Mouse (Mus musculus) neural tube, embryonic 12.5 days (tissue): ENCODE results near the gene Carhsp1. TPM values are rescaled to one million over a fixed set of nuclear protein-coding genes. Genes with fewer than 3 reads are reported as not detected.
A peak's percentile ranks its signal among the peaks of the same experiment; 100 is the strongest.

Source experiments
- ATAC-seq: fragments of 200-750 bp; cut with Nextera tagmentation; 2 replicates; pipeline ENCODE4 v1.8.0; 2017; ENCODE audit warnings: low read depth, mild to moderate bottlenecking, moderate TSS enrichment, moderate library complexity; ENCODE audit not compliant: low FRiP score
- H3K27ac ChIP-seq: fragments of 300-500 bp; sonication (generic); 2 replicates; pipeline ENCODE4 v1.5.1; 2016
- H3K27me3 ChIP-seq: fragments of 300-500 bp; sonication (generic); replicated peaks from 2 replicates; pipeline ENCODE4 v1.6.1; 2016; ENCODE audit warnings: mild to moderate bottlenecking
- H3K36me3 ChIP-seq: fragments of 300-500 bp; sonication (generic); 2 replicates; pipeline ENCODE4 v1.6.1; 2016; ENCODE audit warnings: mild to moderate bottlenecking
- H3K4me1 ChIP-seq: fragments of 300-500 bp; sonication (generic); 2 replicates; pipeline ENCODE4 v1.6.1; 2016
- H3K4me2 ChIP-seq: fragments of 300-500 bp; sonication (generic); replicated peaks from 2 replicates; pipeline ENCODE4 v1.6.1; 2016; ENCODE audit warnings: mild to moderate bottlenecking
- H3K4me3 ChIP-seq: fragments of 300-500 bp; sonication (generic); 2 replicates; pipeline ENCODE4 v1.5.1; 2016
- H3K9ac ChIP-seq: fragments of 300-500 bp; sonication (generic); 2 replicates; pipeline ENCODE4 v1.6.1; 2016; ENCODE audit warnings: mild to moderate bottlenecking
- H3K9me3 ChIP-seq: fragments of 300-500 bp; sonication (generic); 2 replicates; pipeline ENCODE4 v1.6.1; 2016; ENCODE audit warnings: mild to moderate bottlenecking
- WGBS: fragments of 180-500 bp; shearing (Covaris S2); methylation state at CpG from one replicate; pipeline ENCODE4 v1.1.7; 2016; 5-methylcytosine and 5-hydroxymethylcytosine counted together
- polyA plus RNA-seq: library from polyadenylated mRNA; unstranded; fragments of >200 nt; fragmentation: Nextera tagmentation; extraction: Ambion mirVana; gene quantifications from 2 replicates; pipeline ENCODE4 v1.2.1, GENCODE M21; 2016

The Carhsp1 gene
- polyA plus RNA-seq, 1 experiment from 2014 or later, result 261 TPM

- Histone ChIP-seq H3K4me2 (no peak overlapping the region), H3K4me3 (no peak overlapping the region), H3K9me3 (no peaks in the 10 kb centered on the region), H3K4me1 (peaks cover 8% of the 10 kb centered on the region), H3K9ac (no peak overlapping the region), H3K27ac (no peak overlapping the region), H3K27me3 (no peaks in the 10 kb centered on the region), H3K36me3 (peaks cover 86% of the 10 kb centered on the region)
- WGBS, result 90% methylated on average over 4 of the region's 4 CpGs
- ATAC-seq, result no peak
These were observed 13.2 kb downstream of the Carhsp1 start for GRCm38 (mm10) chr16:8658764-8659163.

GRCm38 (mm10) chr16:8658349-8658748, 13.6 kb downstream of the Carhsp1 start:
- peaks cover 86% of the 10 kb centered on the region for H3K36me3 ChIP-seq
- 84% methylated on average over 4 of the region's 4 CpGs for WGBS
- H3K4me3 ChIP-seq, result no peak overlapping the region
- no peak for ATAC-seq
- H3K4me1 ChIP-seq, result peaks cover 6% of the 10 kb centered on the region
- no peak overlapping the region for H3K9ac ChIP-seq
- no peak overlapping the region for H3K27ac ChIP-seq
- H3K27me3 ChIP-seq, result no peaks in the 10 kb centered on the region
- no peak overlapping the region for H3K4me2 ChIP-seq
- no peaks in the 10 kb centered on the region for H3K9me3 ChIP-seq

DNA sequence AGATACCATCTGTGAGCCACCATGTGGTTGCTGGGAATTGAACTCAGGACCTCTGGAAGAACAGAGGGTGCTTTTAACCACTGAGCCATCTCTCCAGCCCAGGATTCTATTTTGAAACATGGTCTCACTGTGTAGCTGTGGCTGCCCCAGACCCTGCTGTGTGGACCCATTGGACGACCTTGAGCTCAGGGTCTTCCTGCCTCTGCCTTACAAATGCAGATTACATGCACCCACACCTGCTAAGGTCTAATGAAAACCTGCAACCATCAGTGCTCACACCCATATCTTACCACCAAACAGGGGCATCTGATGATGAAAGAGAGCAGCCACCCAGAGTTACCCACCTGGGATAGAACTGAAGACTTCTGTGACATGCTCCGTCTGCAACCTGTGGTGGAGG, 15.7 kb downstream of the Carhsp1 start:
- ATAC-seq, result no peak
- no peaks in the 10 kb centered on the region for H3K27me3 ChIP-seq
- H3K9me3 ChIP-seq, result no peaks in the 10 kb centered on the region
- H3K36me3 ChIP-seq, result peaks cover 84% of the 10 kb centered on the region
- H3K9ac ChIP-seq, result no peak overlapping the region
- no peak overlapping the region for H3K27ac ChIP-seq
- no peak overlapping the region for H3K4me2 ChIP-seq
- WGBS, result 81% methylated on average over 2 of the region's 2 CpGs
- H3K4me1 ChIP-seq, result no peaks in the 10 kb centered on the region; the same call in 1 of the 2 replicates
- H3K4me3 ChIP-seq, result no peak overlapping the region

- peaks cover 85% of the 10 kb centered on the region for H3K36me3 ChIP-seq
- H3K9me3 ChIP-seq, result no peaks in the 10 kb centered on the region
- no peak overlapping the region for H3K27ac ChIP-seq
- H3K4me3 ChIP-seq, result no peak overlapping the region
- WGBS, result 88% methylated on average over 9 of the region's 9 CpGs
- H3K4me1 ChIP-seq, result no peaks in the 10 kb centered on the region; the same call in 1 of the 2 replicates
- no peak overlapping the region for H3K9ac ChIP-seq
- H3K27me3 ChIP-seq, result no peaks in the 10 kb centered on the region
- ATAC-seq, result peak; percentile 17; the same call in 1 of the 2 replicates
- no peak overlapping the region for H3K4me2 ChIP-seq
These were observed 16.4 kb downstream of the Carhsp1 start for GRCm38 (mm10) chr16:8655599-8655998.

- Histone ChIP-seq H3K36me3 (peaks cover 82% of the 10 kb centered on the region), H3K4me1 (no peaks in the 10 kb centered on the region; the same call in 1 of the 2 replicates), H3K27ac (no peak overlapping the region), H3K9ac (no peak overlapping the region), H3K27me3 (no peaks in the 10 kb centered on the region), H3K4me2 (no peak overlapping the region), H3K9me3 (no peaks in the 10 kb centered on the region), H3K4me3 (no peak overlapping the region)
- no peak for ATAC-seq
- WGBS, result 82% methylated on average over 6 of the region's 6 CpGs
These were observed 16.8 kb downstream of the Carhsp1 start for GRCm38 (mm10) chr16:8655108-8655507.

GRCm38 (mm10) chr16:8650007-8650406, 21.9 kb downstream of the Carhsp1 start:
- no peaks in the 10 kb centered on the region for H3K4me1 ChIP-seq
- WGBS, result 93% methylated on average over 3 of the region's 3 CpGs
- H3K4me3 ChIP-seq, result no peak overlapping the region
- H3K4me2 ChIP-seq, result no peak overlapping the region
- ATAC-seq, result no peak
- H3K9me3 ChIP-seq, result no peaks in the 10 kb centered on the region
- no peaks in the 10 kb centered on the region for H3K27me3 ChIP-seq
- H3K9ac ChIP-seq, result no peak overlapping the region
- no peak overlapping the region for H3K27ac ChIP-seq
- H3K36me3 ChIP-seq, result peaks cover 88% of the 10 kb centered on the region

GRCm38 (mm10) chr16:8645546-8645945, 26.4 kb downstream of the Carhsp1 start:
- Histone ChIP-seq H3K9me3 (no peaks in the 10 kb centered on the region), H3K9ac (no peak overlapping the region), H3K27ac (no peak overlapping the region), H3K4me1 (no peaks in the 10 kb centered on the region), H3K27me3 (no peaks in the 10 kb centered on the region), H3K36me3 (peaks cover 75% of the 10 kb centered on the region), H3K4me3 (no peak overlapping the region), H3K4me2 (no peak overlapping the region)
- WGBS, result 81% methylated on average over 6 of the region's 6 CpGs
- no peak for ATAC-seq

GRCm38 (mm10) chr16:8643855-8644254, 28.1 kb downstream of the Carhsp1 start:
- H3K9ac ChIP-seq, result no peak overlapping the region
- H3K4me3 ChIP-seq, result no peak overlapping the region
- peaks cover 60% of the 10 kb centered on the region for H3K36me3 ChIP-seq
- 79% methylated on average over 2 of the region's 2 CpGs for WGBS
- H3K27ac ChIP-seq, result no peak overlapping the region
- H3K27me3 ChIP-seq, result no peaks in the 10 kb centered on the region
- no peak overlapping the region for H3K4me2 ChIP-seq
- H3K9me3 ChIP-seq, result no peaks in the 10 kb centered on the region
- no peaks in the 10 kb centered on the region for H3K4me1 ChIP-seq
- no peak for ATAC-seq

GRCm38 (mm10) chr16:8639466-8640191, 32.3 kb downstream of the Carhsp1 start:
- H3K27me3 ChIP-seq, result no peaks in the 10 kb centered on the region
- no peaks in the 10 kb centered on the region for H3K9me3 ChIP-seq
- 91% methylated on average over 11 of the region's 11 CpGs for WGBS
- peaks cover 31% of the 10 kb centered on the region for H3K36me3 ChIP-seq
- no peak overlapping the region for H3K4me2 ChIP-seq
- H3K4me3 ChIP-seq, result no peak overlapping the region
- peaks cover 18% of the 10 kb centered on the region for H3K4me1 ChIP-seq
- no peak overlapping the region for H3K9ac ChIP-seq
- H3K27ac ChIP-seq, result no peak overlapping the region
- ATAC-seq, result no peak

- WGBS, result 50% methylated on average over 7 of the region's 7 CpGs
- Histone ChIP-seq H3K27ac (no peak overlapping the region), H3K27me3 (no peaks in the 10 kb centered on the region), H3K36me3 (peaks cover 18% of the 10 kb centered on the region), H3K9me3 (no peaks in the 10 kb centered on the region), H3K4me1 (peaks cover 18% of the 10 kb centered on the region), H3K9ac (peak overlapping the region; percentile 66), H3K4me2 (peak overlapping the region; percentile 90), H3K4me3 (peak overlapping the region; percentile 60)
- ATAC-seq, result no peak
These were observed 33.8 kb downstream of the Carhsp1 start for GRCm38 (mm10) chr16:8638131-8638530.

DNA sequence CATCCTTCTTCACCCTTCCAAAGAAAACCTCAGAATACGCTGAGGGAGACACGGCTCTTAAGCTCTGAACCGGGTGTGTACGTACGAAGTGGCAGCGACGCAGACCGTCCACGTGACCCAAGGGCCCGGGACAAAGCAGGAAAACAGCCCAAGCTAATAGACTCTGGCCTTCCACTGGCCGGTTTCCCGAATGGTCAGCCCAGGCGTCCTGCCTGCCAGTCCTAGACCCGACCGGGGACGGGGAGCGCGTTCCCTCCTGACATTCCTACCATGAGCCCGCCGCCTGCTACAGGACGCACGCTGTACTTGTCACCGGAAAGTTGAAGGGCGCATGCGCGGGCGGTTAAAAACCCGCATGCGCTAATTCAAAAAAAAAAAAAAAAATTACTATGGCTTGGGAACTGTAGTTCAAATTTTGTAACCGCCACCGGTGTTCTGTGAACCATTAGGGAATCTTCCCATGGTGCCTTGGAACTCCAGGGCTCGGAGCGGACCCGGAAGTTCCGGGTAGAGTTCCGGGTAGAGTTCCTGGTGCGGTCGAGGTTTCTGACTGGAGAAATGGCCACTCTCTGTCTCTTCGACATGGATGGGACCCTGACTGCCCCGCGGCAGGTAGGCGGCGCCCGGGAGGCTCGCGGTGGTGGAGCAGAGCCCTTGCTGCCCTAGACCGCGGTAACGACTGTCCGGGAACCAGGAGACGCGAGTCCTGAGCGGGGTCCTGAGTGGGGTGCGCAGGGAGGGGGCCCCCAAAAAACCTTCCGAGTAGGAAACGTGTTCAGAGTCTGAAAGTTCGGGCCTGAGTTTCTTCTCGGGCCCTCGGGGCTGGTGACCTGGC, 34.5 kb downstream of the Carhsp1 start, which contains the start of the genes Pmm2 and Tmem186:
Gene Pmm2 (plus strand): TSS at position 458 of the 835 bp plus-strand sequence.
Gene Tmem186 (minus strand): TSS at position 496 of the 835 bp plus-strand sequence.
- no peaks in the 10 kb centered on the region for H3K9me3 ChIP-seq
- peak; percentile 86 for ATAC-seq
- peaks cover 13% of the 10 kb centered on the region for H3K36me3 ChIP-seq
- peaks cover 18% of the 10 kb centered on the region for H3K4me1 ChIP-seq
- H3K9ac ChIP-seq, result peak within 1 kb of the TSS; percentile 67
- peak within 1 kb of the TSS; percentile 58 for H3K27ac ChIP-seq
- under 1% methylated on average over 59 of the region's 59 CpGs for WGBS
- H3K27me3 ChIP-seq, result no peaks in the 10 kb centered on the region
- peak within 1 kb of the TSS; percentile 90 for H3K4me2 ChIP-seq
- peak within 1 kb of the TSS; percentile 60 for H3K4me3 ChIP-seq

- H3K4me1 ChIP-seq, result peaks cover 18% of the 10 kb centered on the region
- peak overlapping the region; percentile 60 for H3K4me3 ChIP-seq
- H3K4me2 ChIP-seq, result peak overlapping the region; percentile 90
- peak overlapping the region; percentile 58; the same call in 1 of the 2 replicates for H3K27ac ChIP-seq
- H3K9ac ChIP-seq, result peak overlapping the region; percentile 67
- H3K9me3 ChIP-seq, result no peaks in the 10 kb centered on the region
- ATAC-seq, result no peak; the same call in 1 of the 2 replicates
- H3K36me3 ChIP-seq, result peaks cover 18% of the 10 kb centered on the region
- under 1% methylated on average over 13 of the region's 13 CpGs for WGBS
- H3K27me3 ChIP-seq, result no peaks in the 10 kb centered on the region
These were observed 35.1 kb downstream of the Carhsp1 start for GRCm38 (mm10) chr16:8636867-8637216.
